8 mouse cellular contexts compared by ENCODE assay signal in the genomic region with DNA sequence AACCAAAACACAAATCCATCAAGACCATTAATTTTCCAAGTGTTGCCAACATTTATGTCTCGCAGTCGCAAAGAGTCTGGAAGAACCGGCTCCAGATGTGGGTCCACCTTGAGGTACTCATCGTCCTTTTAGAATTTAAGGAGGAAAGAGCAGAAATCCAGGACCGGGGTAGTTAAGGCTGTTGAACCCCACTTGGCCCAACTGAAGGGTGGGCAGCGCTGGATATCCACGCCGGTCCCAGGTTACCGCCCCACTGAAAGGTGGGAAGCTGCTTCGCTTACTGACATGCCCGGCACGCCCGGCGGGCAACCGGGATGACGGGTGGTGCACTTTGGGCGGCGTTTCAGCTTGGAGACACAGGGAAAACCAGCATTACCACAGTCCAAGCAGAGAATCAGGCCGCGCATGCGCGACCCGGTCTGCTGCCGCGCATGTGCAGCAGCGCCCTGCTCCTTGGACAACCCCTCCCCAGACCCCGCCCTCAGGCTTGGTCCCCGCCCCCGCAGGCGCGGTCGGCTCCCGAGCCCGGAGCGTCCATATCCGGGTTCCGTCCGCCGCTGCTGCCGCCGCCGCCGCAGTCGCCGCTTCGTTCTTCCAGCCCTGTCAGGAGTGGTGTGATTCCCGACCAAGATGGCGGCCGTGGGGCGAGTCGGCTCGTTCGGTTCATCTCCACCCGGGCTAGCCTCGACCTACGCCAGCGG. TPM values are rescaled to one million over a fixed set of nuclear protein-coding genes. Genes with fewer than 3 reads are reported as not detected.
DNase-seq lines count a peak whose midpoint lies in the region; ATAC-seq lines count a peak whose summit lies in the region.

A gene (plus strand): TSS at position 539 of the 701 bp plus-strand sequence.

- peak within 1 kb of the TSS; percentile 71 for H3K4me2 ChIP-seq in intestine, embryonic 14.5 days (ENCODE audit: low read length)

- peaks cover 16% of the 10 kb centered on the region for H3K4me1 ChIP-seq in intestine, embryonic 14.5 days (replicated peaks; ENCODE audit: control insufficient read depth, insufficient read depth, low read length)

- intact Hi-C loops in left cerebral cortex, postnatal 14 days (cut with DNase I) = loop anchor here (2.0 kb wide), 1 partner anchor 40 kb away; no protein-coding TSS in a partner anchor

- H3K27me3 ChIP-seq in intestine, embryonic 14.5 days (replicated peaks; ENCODE audit: control insufficient read depth, insufficient read depth, low read length) = no peaks in the 10 kb centered on the region

- H3K9ac ChIP-seq in intestine, embryonic 14.5 days (ENCODE audit: low read length) = peak within 1 kb of the TSS; percentile 89

- under 1% methylated on average over 57 of the region's 57 CpGs for WGBS in intestine, embryonic 14.5 days

- H3K4me3 ChIP-seq in intestine, embryonic 14.5 days (ENCODE audit: low read depth, low read length) = peak within 1 kb of the TSS; percentile 79

- peaks cover 14% of the 10 kb centered on the region for H3K36me3 ChIP-seq in intestine, embryonic 14.5 days (ENCODE audit: control insufficient read depth, insufficient read depth, low read length)

- ATAC-seq in intestine, embryonic 14.5 days (replicated peaks; ENCODE audit: low FRiP score, low TSS enrichment, low read depth) = peak; percentile 93

- peak; percentile 98 to 99 for DNase-seq in adrenal gland, adult 18-20 months (ENCODE audit: low spot score in 2 of 2)
- DNase-seq in embryo, embryonic 11 days = peak; percentile 98
- peak; percentile 96 for DNase-seq in gastrocnemius, postnatal 25 days
- DNase-seq in intestine, embryonic 14.5 days (ENCODE audit: low spot score) = peak; percentile 98
- DNase-seq in left cerebral cortex, postnatal 14 days (ENCODE audit: low spot score in 2 of 2) = peak; percentile 98 to 99
- DNase-seq in mesoderm, embryonic 11.5 days (ENCODE audit: low read depth, low spot score) = peak; percentile 98
- peak; percentile 95 to 97 for DNase-seq in right cerebral cortex, postnatal 36 days (ENCODE audit: low spot score in 2 of 2)
- DNase-seq in yolk sac, embryonic 10.5 days (ENCODE audit: low spot score) = peak; percentile 97

- H3K9me3 ChIP-seq in intestine, embryonic 14.5 days (ENCODE audit: control insufficient read depth, low read length) = no peaks in the 10 kb centered on the region

- peak within 1 kb of the TSS; percentile 92 for H3K27ac ChIP-seq in intestine, embryonic 14.5 days (ENCODE audit: low read depth)

RNA-seq across cellular contexts. Expression of the gene that starts here (rescaled TPM):
- 10 to 100 TPM; 42.0 to 44.7 TPM for total RNA-seq in adrenal gland, adult 18-20 months (2021)
- 10 to 100 TPM; 29.3 to 32.0 TPM for total RNA-seq in gastrocnemius, postnatal 25 days (2021)
- polyA plus RNA-seq in intestine, embryonic 14.5 days (2014; fragmentation: Nextera tagmentation; extraction: Ambion mirVana) = 41.5 and 55.5 TPM in 2 replicates
- 100 to 1,000 TPM; 101 to 105 TPM for total RNA-seq in left cerebral cortex, postnatal 14 days (2021)

Comparison
In these comparisons a context has a peak if more than half of its experiments do, and no peak if none do; other contexts are left out.
1. Peak in every context shown above with its lines: DNase-seq, ATAC-seq, H3K4me3 ChIP-seq and H3K27ac ChIP-seq.